Mouse (Mus musculus) kidney, embryonic 16.5 days (tissue): ENCODE results near the gene Crim1. TPM values are rescaled to one million over a fixed set of nuclear protein-coding genes. Genes with fewer than 3 reads are reported as not detected.
A peak's percentile ranks its signal among the peaks of the same experiment; 100 is the strongest.

Experiments
- ATAC-seq: fragments of 200-750 bp; cut with Nextera tagmentation; 2 replicates; pipeline ENCODE4 v1.8.0; 2017; ENCODE audit warnings: moderate TSS enrichment; ENCODE audit not compliant: low FRiP score, low TSS enrichment
- H3K27ac ChIP-seq: fragments of 300-500 bp; sonication (generic); 2 replicates; pipeline ENCODE4 v1.5.1; 2014; ENCODE audit warnings: low read length
- H3K27me3 ChIP-seq: fragments of 300-500 bp; sonication (generic); 2 replicates; pipeline ENCODE4 v1.6.1; 2014; ENCODE audit warnings: low read length, control low read depth, mixed read lengths; ENCODE audit not compliant: insufficient read depth
- H3K36me3 ChIP-seq: fragments of 300-500 bp; sonication (generic); 2 replicates; pipeline ENCODE4 v1.6.1; 2014; ENCODE audit warnings: low read length, control low read depth, mixed read lengths; ENCODE audit not compliant: insufficient read depth
- H3K4me1 ChIP-seq: fragments of 300-500 bp; sonication (generic); 2 replicates; pipeline ENCODE4 v1.6.1; 2014; ENCODE audit warnings: low read length, control low read depth, mixed read lengths; ENCODE audit not compliant: insufficient read depth
- H3K4me2 ChIP-seq: fragments of 300-500 bp; sonication (generic); replicated peaks from 2 replicates; pipeline ENCODE4 v1.6.1; 2014; ENCODE audit warnings: low read depth, low read length
- H3K4me3 ChIP-seq: fragments of 300-500 bp; sonication (generic); 2 replicates; pipeline ENCODE4 v1.5.1; 2014; ENCODE audit warnings: mild to moderate bottlenecking, low read length
- H3K9ac ChIP-seq: fragments of 300-500 bp; sonication (generic); replicated peaks from 2 replicates; pipeline ENCODE4 v1.6.1; 2014; ENCODE audit warnings: low read length
- H3K9me3 ChIP-seq: fragments of 300-500 bp; sonication (generic); 2 replicates; pipeline ENCODE4 v1.6.1; 2016; ENCODE audit warnings: low read length, control low read depth
- WGBS: fragments of 180-500 bp; shearing (Covaris S2); extraction: QIAGEN DNeasy Blood & Tissue Kit; methylation state at CpG from one replicate; pipeline ENCODE4 v1.1.7; 2014; 5-methylcytosine and 5-hydroxymethylcytosine counted together
- polyA plus RNA-seq: library from polyadenylated mRNA; unstranded; fragments of >200 nt; fragmentation: Nextera tagmentation; extraction: Ambion mirVana; gene quantifications from 2 replicates; pipeline ENCODE4 v1.2.1, GENCODE M21; 2015

The Crim1 gene
- polyA plus RNA-seq, 1 experiment from 2014 or later = 5.4 TPM

GRCm38 (mm10) chr17:78273875-78274274, 73.8 kb downstream of the Crim1 start:
- Histone ChIP-seq H3K4me2 (no peak overlapping the region), H3K9me3 (no peaks in the 10 kb centered on the region), H3K4me1 (peaks cover 26% of the 10 kb centered on the region), H3K27me3 (no peaks in the 10 kb centered on the region), H3K36me3 (no peaks in the 10 kb centered on the region), H3K4me3 (no peak overlapping the region), H3K9ac (no peak overlapping the region), H3K27ac (peak overlapping the region; percentile 13; the same call in 1 of the 2 replicates)
- ATAC-seq = no peak; the same call in 1 of the 2 replicates
- WGBS = 63% methylated on average over 7 of the region's 7 CpGs

DNA sequence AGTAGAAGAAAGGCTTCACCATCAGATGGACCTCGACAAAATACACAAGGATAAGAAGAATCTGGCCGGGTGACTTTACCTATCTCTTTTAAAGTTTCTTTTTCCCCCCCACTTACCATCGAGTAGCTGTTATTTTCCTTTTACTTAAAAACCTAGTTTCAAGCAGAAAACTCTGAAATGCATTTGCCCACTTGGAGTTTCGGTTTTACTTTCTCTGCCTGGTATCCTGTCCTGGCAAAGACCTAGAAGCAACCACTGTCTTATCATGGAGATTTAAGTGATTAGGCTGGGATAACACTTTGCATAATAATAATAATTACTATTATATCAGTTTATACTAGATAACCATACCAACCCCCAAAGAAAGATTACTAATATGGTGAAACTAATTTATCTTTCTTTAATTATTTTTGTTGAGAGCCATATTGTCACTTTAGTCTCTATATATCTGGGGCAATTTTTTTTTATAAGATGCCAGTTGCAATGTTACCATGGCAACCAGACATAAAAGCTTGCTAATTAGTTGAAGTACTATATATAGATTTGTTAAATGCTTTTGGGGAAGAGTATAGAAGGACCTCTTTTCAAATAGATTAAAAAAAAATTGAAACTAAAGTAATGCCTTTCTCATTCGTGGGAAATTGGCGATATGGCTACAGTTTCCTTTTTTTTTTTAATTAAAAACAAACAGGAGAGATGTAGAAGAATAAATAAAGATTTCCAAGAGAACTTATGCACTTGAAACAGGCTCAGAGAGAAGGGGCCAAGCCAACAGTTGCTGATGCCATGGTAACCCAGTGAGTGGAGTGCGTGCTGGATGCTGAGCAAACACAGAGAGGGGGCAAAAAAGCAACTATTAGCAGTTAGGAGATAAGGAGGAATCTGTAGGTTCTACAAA, 74.8 kb downstream of the Crim1 start:
- no peaks in the 10 kb centered on the region for H3K9me3 ChIP-seq
- H3K9ac ChIP-seq = no peak overlapping the region
- ATAC-seq = no peak
- 90% methylated on average over 7 of the region's 7 CpGs for WGBS
- H3K4me1 ChIP-seq = peaks cover 36% of the 10 kb centered on the region
- H3K27me3 ChIP-seq = no peaks in the 10 kb centered on the region
- H3K27ac ChIP-seq = no peak overlapping the region
- H3K36me3 ChIP-seq = no peaks in the 10 kb centered on the region
- H3K4me3 ChIP-seq = no peak overlapping the region
- H3K4me2 ChIP-seq = no peak overlapping the region

DNA sequence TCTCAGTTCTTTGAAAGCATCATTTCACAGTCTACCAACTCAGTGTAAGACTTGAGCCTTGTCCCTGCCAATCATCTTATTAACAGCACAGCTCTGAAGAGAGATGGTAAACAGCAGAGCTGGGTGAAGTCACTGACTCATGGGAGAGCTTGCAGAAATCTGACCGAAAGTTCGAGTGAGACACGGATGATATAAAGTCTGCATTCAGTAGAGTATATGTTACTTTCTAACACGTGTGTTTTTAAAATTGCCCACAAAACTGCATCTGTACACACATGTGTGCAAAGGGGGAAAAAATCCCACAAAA, 75.4 kb downstream of the Crim1 start:
- no peak for ATAC-seq
- H3K4me2 ChIP-seq = no peak overlapping the region
- H3K4me3 ChIP-seq = no peak overlapping the region
- no peaks in the 10 kb centered on the region for H3K36me3 ChIP-seq
- H3K9ac ChIP-seq = no peak overlapping the region
- peaks cover 42% of the 10 kb centered on the region for H3K4me1 ChIP-seq
- WGBS = 81% methylated on average over 4 of the region's 4 CpGs
- H3K9me3 ChIP-seq = no peaks in the 10 kb centered on the region
- no peaks in the 10 kb centered on the region for H3K27me3 ChIP-seq
- no peak overlapping the region for H3K27ac ChIP-seq

- H3K27ac ChIP-seq = no peak overlapping the region
- no peak for ATAC-seq
- H3K9me3 ChIP-seq = no peaks in the 10 kb centered on the region
- H3K4me3 ChIP-seq = no peak overlapping the region
- H3K9ac ChIP-seq = no peak overlapping the region
- no peak overlapping the region for H3K4me2 ChIP-seq
- H3K36me3 ChIP-seq = no peaks in the 10 kb centered on the region
- no peaks in the 10 kb centered on the region for H3K27me3 ChIP-seq
- WGBS = 59% methylated on average over 12 of the region's 12 CpGs
- H3K4me1 ChIP-seq = peaks cover 44% of the 10 kb centered on the region
Observed at GRCm38 (mm10) chr17:78279191-78279590, 79.1 kb downstream of the Crim1 start.

DNA sequence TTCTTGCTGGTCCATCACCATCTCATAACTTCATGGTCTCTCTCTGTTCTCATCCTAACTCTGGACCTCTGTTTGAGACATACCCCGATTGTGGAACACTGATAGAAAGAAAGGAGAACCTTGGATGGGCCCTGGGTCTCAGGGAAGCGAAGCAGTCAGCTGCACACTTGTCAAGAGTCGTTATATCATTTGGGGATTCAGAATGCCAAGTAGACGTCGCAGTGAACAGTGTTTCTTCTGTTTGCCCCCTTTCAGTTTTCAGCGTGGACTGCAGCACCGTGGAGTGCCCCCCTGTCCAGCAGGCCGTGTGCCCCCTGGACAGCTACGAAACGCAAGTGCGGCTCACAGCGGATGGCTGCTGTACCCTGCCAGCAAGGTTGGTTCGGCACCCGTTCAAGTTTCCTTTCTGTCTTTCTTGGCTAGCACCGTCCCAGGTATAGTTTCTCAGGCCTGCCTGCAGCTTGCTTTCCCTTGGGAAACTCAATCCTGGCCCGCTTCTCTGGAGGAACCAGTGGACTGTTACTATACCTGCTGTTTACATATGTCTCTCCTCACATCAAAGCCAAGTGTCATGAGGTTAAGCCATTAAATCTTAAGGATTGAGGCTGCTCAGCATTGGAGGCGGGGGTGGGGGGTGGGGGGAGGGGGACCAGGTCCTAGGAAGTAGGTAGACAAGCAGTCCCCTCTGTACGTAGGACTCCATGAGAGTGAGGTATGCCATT, 81.1 kb downstream of the Crim1 start:
- H3K27ac ChIP-seq = 0 out of 2 replicates have a peak overlapping the region, but pooled peaks have one; percentile 20
- H3K9me3 ChIP-seq = no peaks in the 10 kb centered on the region
- H3K36me3 ChIP-seq = no peaks in the 10 kb centered on the region
- H3K9ac ChIP-seq = no peak overlapping the region
- no peak overlapping the region for H3K4me2 ChIP-seq
- H3K27me3 ChIP-seq = no peaks in the 10 kb centered on the region
- peak; percentile 60 for ATAC-seq
- no peak overlapping the region for H3K4me3 ChIP-seq
- 55% methylated on average over 18 of the region's 18 CpGs for WGBS
- H3K4me1 ChIP-seq = peaks cover 44% of the 10 kb centered on the region

GRCm38 (mm10) chr17:78283271-78283992, 83.4 kb downstream of the Crim1 start:
- H3K9ac ChIP-seq = no peak overlapping the region
- H3K4me3 ChIP-seq = no peak overlapping the region
- peak; percentile 75 for ATAC-seq
- WGBS = 43% methylated on average over 11 of the region's 11 CpGs
- H3K27me3 ChIP-seq = no peaks in the 10 kb centered on the region
- no peaks in the 10 kb centered on the region for H3K36me3 ChIP-seq
- H3K27ac ChIP-seq = peak overlapping the region; percentile 63
- H3K4me2 ChIP-seq = no peak overlapping the region
- no peaks in the 10 kb centered on the region for H3K9me3 ChIP-seq
- peaks cover 44% of the 10 kb centered on the region for H3K4me1 ChIP-seq

DNA sequence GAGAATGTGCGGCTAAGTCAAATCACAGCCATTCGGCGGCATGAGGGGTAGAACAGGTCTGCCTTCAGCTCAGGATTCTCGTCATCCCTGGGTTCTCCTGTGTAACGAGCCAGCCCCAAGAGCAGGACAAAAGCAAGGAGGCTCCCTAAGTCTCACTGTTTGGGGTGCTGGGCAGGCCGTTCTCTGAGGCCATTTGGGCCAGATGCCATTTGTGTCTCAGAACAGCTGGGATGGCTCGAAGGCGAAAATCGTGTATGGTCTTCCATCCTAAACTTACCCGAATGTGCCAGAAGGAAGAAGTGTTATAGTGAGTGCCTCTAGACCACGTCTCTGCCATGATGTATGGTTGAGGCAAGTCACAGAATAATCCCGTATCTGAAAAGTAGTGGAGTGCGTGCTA, 86.0 kb downstream of the Crim1 start:
- Histone ChIP-seq H3K4me2 (no peak overlapping the region), H3K4me1 (peaks cover 21% of the 10 kb centered on the region), H3K27me3 (no peaks in the 10 kb centered on the region), H3K4me3 (no peak overlapping the region), H3K36me3 (no peaks in the 10 kb centered on the region), H3K27ac (no peak overlapping the region), H3K9me3 (no peaks in the 10 kb centered on the region), H3K9ac (no peak overlapping the region)
- ATAC-seq = no peak
- WGBS = 83% methylated on average over 13 of the region's 13 CpGs

GRCm38 (mm10) chr17:78287391-78287790, 87.3 kb downstream of the Crim1 start:
- no peak overlapping the region for H3K27ac ChIP-seq
- no peak overlapping the region for H3K4me3 ChIP-seq
- H3K9ac ChIP-seq = no peak overlapping the region
- ATAC-seq = no peak
- no peaks in the 10 kb centered on the region for H3K27me3 ChIP-seq
- H3K36me3 ChIP-seq = no peaks in the 10 kb centered on the region
- 71% methylated on average over 2 of the region's 2 CpGs for WGBS
- H3K4me2 ChIP-seq = no peak overlapping the region
- H3K9me3 ChIP-seq = no peaks in the 10 kb centered on the region
- peaks cover 11% of the 10 kb centered on the region for H3K4me1 ChIP-seq

DNA sequence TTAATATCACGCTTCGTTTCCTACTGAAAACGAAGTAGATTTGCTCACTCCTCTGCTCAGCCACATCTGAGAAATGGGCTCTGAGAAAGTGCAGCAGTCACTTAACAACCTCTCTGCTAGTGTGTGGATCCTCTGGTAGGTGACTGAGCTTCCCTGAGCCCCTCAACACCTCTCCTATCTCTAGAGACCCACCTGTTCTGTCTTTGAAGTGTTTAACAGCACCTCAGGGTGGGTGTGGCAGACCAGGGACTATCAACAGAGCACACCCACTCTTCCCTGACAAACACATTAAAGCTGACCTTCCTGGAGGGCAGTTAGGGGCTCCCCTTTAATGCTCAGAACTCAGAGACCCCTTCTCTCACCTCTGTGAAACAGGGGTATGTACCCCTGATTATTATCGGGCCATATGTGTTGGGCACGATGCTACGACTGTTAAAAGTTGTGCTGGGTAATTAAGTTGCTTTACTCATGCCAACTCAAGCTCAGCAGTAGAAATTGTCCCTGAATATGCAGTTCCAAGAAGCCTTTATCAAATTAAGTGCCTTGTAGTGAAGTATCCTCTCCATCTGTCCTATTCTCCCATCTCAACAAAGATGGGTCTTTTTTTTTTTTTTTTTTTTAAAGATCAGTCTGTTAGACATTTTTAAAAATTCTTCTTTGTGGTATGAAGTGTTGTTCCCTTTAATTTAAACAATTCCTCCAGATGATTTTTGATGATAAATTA, 90.3 kb downstream of the Crim1 start:
- Histone ChIP-seq H3K27ac (no peak overlapping the region), H3K36me3 (peaks cover 6% of the 10 kb centered on the region; the same call in 1 of the 2 replicates), H3K9me3 (no peaks in the 10 kb centered on the region), H3K27me3 (no peaks in the 10 kb centered on the region), H3K9ac (no peak overlapping the region), H3K4me3 (no peak overlapping the region), H3K4me2 (no peak overlapping the region), H3K4me1 (peaks cover under 1% of the 10 kb centered on the region; the same call in 1 of the 2 replicates)
- ATAC-seq = no peak
- 86% methylated on average over 6 of the region's 6 CpGs for WGBS
